Mouse (Mus musculus) embryonic facial prominence, embryonic 10.5 days (tissue): ENCODE measurements at regions not wholly inside any gene's neighbourhood (a gene's known extent, or its start where the extent isn't known, plus 50 kb on each side); places are given as distances from the start of the nearest gene placed in this dataset.

ENCODE experiments used
- DNase-seq: peaks from one replicate; pipeline ENCODE4 v3.0.0-alpha.2; 2017; ENCODE audit warnings: low spot score
- H3K27ac ChIP-seq: fragments of 300-500 bp; sonication (generic); replicated peaks from 2 replicates; pipeline ENCODE4 v1.5.1; 2016; ENCODE audit warnings: mild to moderate bottlenecking
- H3K27me3 ChIP-seq: fragments of 300-500 bp; sonication (generic); replicated peaks from 2 replicates; pipeline ENCODE4 v1.6.1; 2016; ENCODE audit warnings: low read depth, mild to moderate bottlenecking; ENCODE audit not compliant: poor library complexity, severe bottlenecking
- H3K36me3 ChIP-seq: fragments of 300-500 bp; sonication (generic); replicated peaks from 2 replicates; pipeline ENCODE4 v1.6.1; 2016; ENCODE audit warnings: mild to moderate bottlenecking, moderate library complexity
- H3K4me1 ChIP-seq: fragments of 300-500 bp; sonication (generic); 2 replicates; pipeline ENCODE4 v1.6.1; 2016
- H3K4me3 ChIP-seq: fragments of 300-500 bp; sonication (generic); 2 replicates; pipeline ENCODE4 v1.5.1; 2016; ENCODE audit warnings: mild to moderate bottlenecking, moderate library complexity
- H3K9me3 ChIP-seq: fragments of 300-500 bp; sonication (generic); 2 replicates; pipeline ENCODE4 v1.6.1; 2016; ENCODE audit warnings: mild to moderate bottlenecking
- whole genome bisulfite sequencing: fragments of 180-500 bp; shearing (Covaris S2); methylation state at CpG from one replicate; pipeline ENCODE4 v1.1.7; 2016; 5-methylcytosine and 5-hydroxymethylcytosine counted together

- Histone ChIP-seq H3K9me3 (no peaks in the 10 kb centered on the region), H3K4me1 (0 out of 2 replicates have a peak, but pooled peaks cover 2% of the 10 kb centered on the region), H3K27me3 (no peaks in the 10 kb centered on the region), H3K4me3 (no peak overlapping the region), H3K36me3 (no peaks in the 10 kb centered on the region), H3K27ac (no peak overlapping the region)
- WGBS: 67% methylated on average over 2 of the region's 2 CpGs
- DNase-seq: no peak
Measured at GRCm38 (mm10) chr6:24238054-24238453, 70.2 kb upstream of the Slc13a1 start.

DNA sequence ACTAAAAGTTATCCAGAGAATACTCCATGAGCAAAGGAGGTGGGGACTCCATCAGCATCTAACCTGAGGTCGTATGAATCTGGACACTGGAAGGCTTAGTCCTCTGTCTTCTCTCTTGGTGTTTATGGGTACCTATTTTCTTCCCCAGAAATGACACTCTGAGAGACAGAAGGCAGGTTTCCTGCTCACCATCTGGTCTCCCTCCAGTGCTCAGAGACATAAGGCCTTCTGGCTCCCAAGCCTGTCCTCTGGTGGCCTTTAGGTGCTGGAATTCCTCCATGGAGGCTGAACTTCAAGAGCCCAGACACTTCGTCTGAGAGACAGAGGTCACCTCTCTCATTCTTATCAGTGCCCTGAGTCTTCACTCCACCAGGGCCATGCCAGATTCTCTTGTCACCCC, 65.7 kb upstream of the Slc13a1 start:
- Histone ChIP-seq H3K4me1 (0 out of 2 replicates have a peak, but pooled peaks cover 2% of the 10 kb centered on the region), H3K27me3 (no peaks in the 10 kb centered on the region), H3K9me3 (no peaks in the 10 kb centered on the region), H3K36me3 (no peaks in the 10 kb centered on the region), H3K4me3 (no peak overlapping the region), H3K27ac (no peak overlapping the region)
- WGBS: 80% methylated on average over 2 of the region's 2 CpGs
- no peak for DNase-seq

DNA sequence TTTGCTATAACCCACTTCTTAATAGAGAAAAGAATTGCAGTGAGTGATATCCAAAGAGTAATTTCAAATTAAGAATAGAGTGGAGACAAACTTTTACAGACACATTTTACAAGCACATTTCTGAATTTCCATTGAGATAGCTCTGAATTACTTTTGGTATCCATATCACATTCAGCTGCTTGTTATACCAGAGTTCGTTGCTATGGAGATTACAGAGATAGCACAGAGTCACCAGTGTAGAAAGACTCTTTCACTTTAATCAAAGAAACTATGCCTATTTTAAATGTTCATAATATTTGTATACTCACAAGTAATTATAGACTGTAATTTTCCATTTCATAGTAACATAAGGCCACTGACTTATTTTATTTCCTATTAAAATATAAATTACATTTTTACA, 52.7 kb upstream of the Slc13a1 start:
- Histone ChIP-seq H3K4me3 (no peak overlapping the region), H3K9me3 (no peaks in the 10 kb centered on the region), H3K4me1 (no peaks in the 10 kb centered on the region), H3K36me3 (no peaks in the 10 kb centered on the region), H3K27me3 (no peaks in the 10 kb centered on the region), H3K27ac (no peak overlapping the region)
- 79% methylated on average over 1 of the region's 1 CpGs for WGBS
- no peak for DNase-seq

- no peak for DNase-seq
- 76% methylated on average over 3 of the region's 3 CpGs for WGBS
- no peak overlapping the region for H3K27ac ChIP-seq
- no peaks in the 10 kb centered on the region for H3K9me3 ChIP-seq
- H3K27me3 ChIP-seq: no peaks in the 10 kb centered on the region
- no peak overlapping the region for H3K4me3 ChIP-seq
- H3K36me3 ChIP-seq: no peaks in the 10 kb centered on the region
- H3K4me1 ChIP-seq: no peaks in the 10 kb centered on the region
Measured at GRCm38 (mm10) chr6:24219882-24220522, 52.1 kb upstream of the Slc13a1 start.
